Mouse (Mus musculus) olfactory bulb, adult 2 months (tissue): ENCODE results near the gene St8sia2.

Source experiments
- CTCF ChIP-seq: fragments of 200-500 bp; IDR thresholded peaks from 2 replicates; pipeline ENCODE4 v1.5.1; 2012; ENCODE audit warnings: low read depth, mild to moderate bottlenecking, low read length, moderate library complexity; ENCODE audit not compliant: insufficient read depth
- POLR2A ChIP-seq: fragments of 200-500 bp; IDR thresholded peaks from 2 replicates; pipeline ENCODE4 v1.6.1; 2012; ENCODE audit warnings: mild to moderate bottlenecking, low read depth, low read length, moderate library complexity; ENCODE audit not compliant: insufficient read depth

- TF ChIP-seq POLR2A (no peak), CTCF (no peak)
Observed at GRCm38 (mm10) chr7:73989366-73989765, 24.1 kb downstream of the St8sia2 start.
